Mouse (Mus musculus) erythroblast, adult 5-6 weeks (primary cell): ENCODE results near the gene Nutm2. TPM values are rescaled to one million over a fixed set of nuclear protein-coding genes. Genes with fewer than 3 reads are reported as not detected.
"Not testable (repeated sequence)": the region's sequence is repeated elsewhere in the genome, so short reads cannot be mapped to it uniquely, and the experiment has no call there.

Experiments
- ATAC-seq: replicated peaks from 2 replicates; pipeline ENCODE4 v1.8.0; 2016; ENCODE audit warnings: moderate number of reproducible peaks, mild to moderate bottlenecking, moderate TSS enrichment, inconsistent platforms; ENCODE audit not compliant: poor library complexity, low FRiP score, severe bottlenecking
- total RNA-seq, 2 experiments: library from RNA; stranded (forward) in 1 of 2; stranded (reverse) in 1 of 2; fragments of 150-400 nt in 1 of 2; fragments of 200-764, 138-1000 nt in 1 of 2; gene quantifications; 2 replicates each; pipeline versions ENCODE4 v1.2.3 to v1.2.4; 2015 to 2017; ENCODE audit warnings: low replicate concordance in 2 of 2

Gene Nutm2
- total RNA-seq (2015; ENCODE audit: low replicate concordance) (not detected in 2 replicates), total RNA-seq (2017; ENCODE audit: low replicate concordance) (not detected in 2 replicates)

- ATAC-seq: no peak
Measured at GRCm38 (mm10) chr13:50467007-50467406, at the start of gene Nutm2. Gene Nutm2 (plus strand): TSS chr13:50467307.

DNA sequence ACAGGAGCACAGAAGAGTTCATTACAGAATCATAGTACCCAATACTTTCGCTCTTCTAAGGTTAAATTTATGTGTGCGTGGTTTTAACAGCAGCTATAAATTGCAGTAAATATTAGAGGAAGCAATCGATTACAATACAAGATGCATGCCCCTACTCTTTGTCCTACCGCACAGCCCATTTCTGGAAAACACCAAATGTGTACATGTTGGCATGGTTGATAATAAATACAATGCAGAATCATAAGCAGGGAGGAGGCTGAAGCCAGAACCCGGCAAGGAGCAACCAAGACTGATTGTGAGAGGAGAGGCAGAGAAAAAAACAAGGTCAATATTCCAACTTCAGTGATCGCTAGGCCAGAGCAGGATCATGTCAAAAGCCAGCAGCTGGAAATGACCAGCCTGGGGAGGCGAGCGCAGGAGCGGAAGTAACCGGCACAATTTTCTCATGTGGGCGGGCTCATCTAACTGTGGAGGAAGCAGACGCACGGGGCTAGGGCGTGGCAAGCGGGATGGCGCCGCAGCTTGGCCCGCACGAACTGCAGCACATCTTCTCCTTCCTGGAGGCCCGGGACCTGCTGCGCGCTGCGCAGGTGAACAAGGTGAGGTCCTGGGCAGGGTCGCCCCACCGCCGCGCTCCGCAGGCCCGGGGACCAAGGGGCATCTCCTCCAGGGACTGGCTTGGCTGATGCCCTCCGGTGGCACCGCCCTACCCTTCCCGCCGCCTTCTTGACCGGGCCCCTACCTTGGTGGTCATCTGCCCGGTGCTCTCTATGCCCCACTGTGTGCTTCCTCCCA is 49.5 kb upstream of the Nutm2 start, which contains the start of gene Fbxw17:
Gene Fbxw17, plus strand, starts transcription at position 476 of the 795 bp plus-strand sequence.
- no peak for ATAC-seq

DNA sequence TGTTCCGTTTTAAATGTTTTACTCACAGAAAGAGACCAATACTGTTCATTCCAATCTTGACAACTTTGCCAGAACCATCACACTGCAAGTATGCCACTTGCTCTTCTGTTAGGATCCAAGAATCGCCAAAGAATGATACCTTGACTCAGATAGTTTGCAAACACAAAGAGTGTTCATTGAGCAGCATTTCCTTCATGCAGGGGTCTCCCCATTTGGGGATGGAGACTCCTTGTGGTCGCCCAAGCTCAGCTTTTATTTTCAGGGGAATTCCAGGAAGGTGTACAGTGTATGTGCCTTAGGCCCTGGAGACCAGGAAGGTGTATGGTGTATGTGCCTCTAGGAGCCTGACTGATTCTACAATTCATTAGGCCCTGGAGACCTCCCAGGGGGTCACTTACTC is 48.7 kb upstream of the Nutm2 start:
- ATAC-seq: no peak

- no peak for ATAC-seq
Measured at GRCm38 (mm10) chr13:50423625-50424209, 43.4 kb upstream of the Nutm2 start.

- no peak for ATAC-seq
Measured at GRCm38 (mm10) chr13:50424517-50424916, 42.6 kb upstream of the Nutm2 start.

DNA sequence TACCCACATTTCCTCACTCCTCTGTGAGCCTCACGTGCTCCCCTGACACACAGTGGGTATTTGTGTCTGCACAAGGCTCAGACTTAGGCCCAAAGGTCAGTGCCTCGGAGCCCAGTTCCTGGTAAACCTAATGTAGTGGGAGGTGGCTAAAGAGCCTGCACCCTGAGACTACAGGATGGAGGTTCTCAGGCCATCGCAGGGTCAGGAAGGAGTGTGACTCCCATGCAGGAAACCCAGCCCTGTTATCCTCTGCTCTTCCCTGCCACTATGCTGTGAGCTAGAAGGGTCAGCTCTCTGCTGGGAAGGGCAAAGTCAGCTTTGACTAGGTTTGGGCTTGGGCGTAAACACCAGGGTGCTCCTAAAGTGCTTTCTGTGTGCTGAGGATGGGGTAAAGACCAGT is 40.4 kb upstream of the Nutm2 start:
- ATAC-seq: no peak

DNA sequence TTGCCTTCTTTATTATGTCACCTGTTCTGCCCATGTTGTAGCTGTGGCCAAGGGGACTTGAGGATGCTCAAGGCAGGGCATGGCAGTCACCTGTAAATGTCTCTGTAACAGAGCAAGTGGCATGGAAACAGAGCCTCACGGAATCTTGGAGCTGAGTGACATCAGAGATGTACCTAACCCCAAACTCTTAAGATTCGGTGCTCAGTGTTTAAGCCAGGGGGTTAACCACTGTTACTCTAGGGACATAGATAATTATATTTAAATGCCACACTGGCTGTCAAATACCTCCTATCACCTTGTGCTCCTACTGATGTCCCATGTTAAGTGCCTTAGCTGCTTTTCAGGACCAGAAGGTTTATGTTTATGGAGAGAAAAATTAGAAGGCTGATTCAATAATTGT is 23.3 kb upstream of the Nutm2 start, which contains the start of gene Gm47429:
Gene Gm47429, minus strand, starts transcription at position 101 of the 400 bp plus-strand sequence.
- no peak for ATAC-seq

GRCm38 (mm10) chr13:50445261-50445660 is 21.8 kb upstream of the Nutm2 start:
- ATAC-seq: no peak

DNA sequence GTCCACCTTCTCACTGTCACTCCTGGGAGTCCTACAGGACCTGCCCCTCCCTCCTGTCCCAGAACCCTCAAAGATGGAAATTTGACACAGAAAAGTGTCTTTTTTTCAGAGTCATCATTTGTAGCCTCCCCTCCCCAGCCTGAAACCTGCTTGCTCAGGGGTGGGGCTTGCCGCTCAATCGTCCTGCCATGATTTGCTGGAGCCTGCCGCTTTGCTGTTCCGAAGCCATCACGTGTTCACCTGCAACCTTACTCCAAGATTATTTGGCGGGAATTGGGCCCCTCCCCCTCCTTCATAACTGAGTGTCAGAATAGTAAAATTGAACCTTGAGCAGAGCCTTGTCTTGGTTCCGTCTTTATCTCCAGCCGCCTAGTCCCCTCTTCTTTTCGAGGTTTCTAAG is 14.8 kb upstream of the Nutm2 start:
- ATAC-seq: not testable (repeated sequence)

- no peak for ATAC-seq
Measured at GRCm38 (mm10) chr13:50453426-50453825, 13.7 kb upstream of the Nutm2 start.

- ATAC-seq: not testable (repeated sequence)
Measured at GRCm38 (mm10) chr13:50460433-50460832, 6.7 kb upstream of the Nutm2 start.

DNA sequence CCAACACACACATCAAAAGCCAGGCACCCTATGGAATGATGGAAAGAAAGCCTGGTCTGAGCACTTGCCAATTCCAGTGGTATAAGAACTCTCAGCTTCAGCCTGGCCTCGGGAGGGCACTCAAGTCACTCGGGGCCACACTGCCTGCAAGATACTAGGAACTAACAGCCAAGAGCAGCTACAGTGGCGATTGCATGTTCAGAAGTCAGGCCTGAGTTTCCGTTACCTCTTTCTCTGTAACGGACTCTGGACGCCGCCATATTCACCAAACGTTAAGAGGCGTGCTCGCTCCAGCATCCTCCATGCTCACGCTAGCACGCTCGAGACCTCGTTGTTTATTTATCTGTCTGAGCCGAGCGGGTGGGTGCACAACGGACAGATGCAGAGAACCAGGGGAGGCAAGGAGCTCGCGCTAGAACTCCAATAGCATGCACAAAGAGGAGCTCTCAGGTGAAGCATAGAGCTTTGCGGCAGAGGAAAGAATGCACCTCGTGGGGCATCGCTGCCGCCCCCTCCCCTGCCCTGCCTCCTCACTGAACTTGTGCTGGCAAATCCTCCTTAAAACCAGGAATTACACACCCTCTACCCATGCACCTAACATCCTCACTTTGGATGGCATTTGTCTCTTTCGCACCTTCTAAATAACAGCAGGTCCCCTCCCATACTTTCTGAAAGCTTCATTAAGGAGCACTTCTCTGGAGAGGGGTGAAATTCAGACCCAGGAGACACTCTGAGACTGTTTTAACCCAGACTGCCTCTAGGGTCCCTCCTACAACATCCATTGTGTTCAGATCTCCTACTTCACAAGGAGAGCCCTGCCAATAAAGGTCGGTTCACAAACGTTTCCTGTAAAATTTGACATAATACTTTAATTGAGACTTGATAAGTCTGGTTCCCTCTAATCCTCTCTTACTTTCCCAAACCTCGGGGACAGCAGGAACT is 2.2 kb upstream of the Nutm2 start:
- no peak for ATAC-seq

GRCm38 (mm10) chr13:50488510-50488909 is 21.4 kb downstream of the Nutm2 start:
- ATAC-seq: not testable (repeated sequence)

- not testable (repeated sequence) for ATAC-seq
Measured at GRCm38 (mm10) chr13:50510470-50511343, 43.6 kb downstream of the Nutm2 start.

Other genes with a start within 250 kb of the Nutm2 start
- not detected in 2 replicates for gene Gm906, start 217.0 kb upstream of the Nutm2 start, total RNA-seq (2015; ENCODE audit: low replicate concordance)
- not detected in 2 replicates for gene Gm906, start 217.0 kb upstream of the Nutm2 start, total RNA-seq (2017; ENCODE audit: low replicate concordance)
- 3.3 TPM in 1 of 2 replicates, not detected in the other for gene Fbxw17, start 49.4 kb upstream of the Nutm2 start, total RNA-seq (2015; ENCODE audit: low replicate concordance)
- gene Fbxw17, start 49.4 kb upstream of the Nutm2 start, total RNA-seq (2017; ENCODE audit: low replicate concordance): 1.4 and 4.2 TPM in 2 replicates
- gene Gm47429, start 23.4 kb upstream of the Nutm2 start, total RNA-seq (2015; ENCODE audit: low replicate concordance): not detected in 2 replicates
- not detected in 2 replicates for gene Gm47429, start 23.4 kb upstream of the Nutm2 start, total RNA-seq (2017; ENCODE audit: low replicate concordance)
- not detected in 2 replicates for gene Gm904, start 175.9 kb downstream of the Nutm2 start, total RNA-seq (2015; ENCODE audit: low replicate concordance)
- gene Gm904, start 175.9 kb downstream of the Nutm2 start, total RNA-seq (2017; ENCODE audit: low replicate concordance): not detected in 2 replicates
- not detected in 2 replicates for gene Gm8765, start 231.0 kb downstream of the Nutm2 start, total RNA-seq (2015; ENCODE audit: low replicate concordance)
- gene Gm8765, start 231.0 kb downstream of the Nutm2 start, total RNA-seq (2017; ENCODE audit: low replicate concordance): not detected in 2 replicates